Mouse (Mus musculus): ENCODE measurements around the gene Arhgap15.

DNA sequence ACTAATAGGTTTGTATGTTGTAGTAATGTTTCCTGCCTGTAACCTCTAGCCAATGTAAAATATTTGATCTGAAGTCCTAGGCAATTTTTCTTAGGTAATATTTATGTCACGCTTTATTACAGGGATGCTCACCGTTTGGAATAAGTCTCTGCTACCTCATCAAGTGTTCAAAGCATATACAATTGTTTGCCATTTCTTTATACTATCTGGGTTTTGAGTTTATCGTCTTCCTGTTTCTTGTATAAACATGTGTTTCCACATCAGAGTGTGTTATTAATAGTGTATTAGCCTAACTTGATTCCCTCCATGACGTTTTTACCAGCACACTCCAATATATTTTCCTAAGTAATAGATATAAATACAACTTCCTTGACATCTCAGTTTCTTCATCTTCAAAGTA lies 391.8 kb downstream of the Arhgap15 start:
- no peak for TF ChIP-seq ZC3H11A (IDR thresholded peaks at IDR 0.05; ENCODE audit: borderline replicate concordance, low read depth, low read length)
- no peak for TF ChIP-seq ZNF384 (IDR thresholded peaks at IDR 0.05; ENCODE audit: low read depth, low read length)
- TF ChIP-seq MAFK (IDR thresholded peaks at IDR 0.05; ENCODE audit: insufficient read depth, low read depth, low read length), result no peak
- TF ChIP-seq HCFC1 (IDR thresholded peaks at IDR 0.05; ENCODE audit: borderline replicate concordance, insufficient read depth, low read length), result no peak
- no peak for TF ChIP-seq CHD2 (IDR thresholded peaks at IDR 0.05; ENCODE audit: low read depth, low read length)
